Mouse (Mus musculus) monocyte, adult 2 months (primary cell): ENCODE measurements around the gene Vmn2r16.

Source experiments
- DNase-seq, 2 experiments: peaks; one replicate each; pipeline ENCODE4 v3.0.0; 2022; ENCODE audit warnings: low spot score in 2 of 2, low read depth in 1 of 2

The Vmn2r16 gene

DNA sequence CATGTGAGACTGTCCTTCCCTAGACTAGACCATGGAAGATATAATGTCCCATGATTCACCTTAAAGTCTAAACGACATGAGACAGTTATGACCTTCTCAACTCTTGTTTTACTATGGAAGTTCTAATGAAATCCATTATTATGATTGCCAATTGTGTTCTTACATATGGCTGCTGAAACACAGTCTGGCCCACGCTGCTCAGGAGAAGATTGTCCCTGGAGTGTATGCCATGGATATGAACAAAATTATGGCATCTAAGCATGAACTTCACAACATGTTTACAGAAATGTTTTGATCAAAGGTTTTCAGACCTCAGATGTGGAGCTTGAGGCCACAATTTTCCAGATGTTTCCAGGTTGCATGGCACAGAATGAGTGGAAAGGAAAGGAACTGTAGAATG lies at the start of gene Vmn2r16:
Gene Vmn2r16, plus strand, starts transcription at position 301 of the 400 bp plus-strand sequence.
- no peak for DNase-seq

GRCm38 (mm10) chr5:109294655-109295054 lies 35.3 kb upstream of the Vmn2r16 start:
- DNase-seq: no peak

GRCm38 (mm10) chr5:109297544-109297943 lies 32.4 kb upstream of the Vmn2r16 start, which contains the start of gene Vmn2r15:
Gene Vmn2r15 (minus strand): TSS chr5:109297644.
- DNase-seq: no peak

- DNase-seq: no peak
Measured at GRCm38 (mm10) chr5:109419388-109419787, 89.4 kb downstream of the Vmn2r16 start, which contains the start of gene Vmn2r17. Gene Vmn2r17 (plus strand): TSS chr5:109419688.
